Mouse (Mus musculus): ENCODE data around the gene Gm29564.
"Not testable (repeated sequence)": the region's sequence is repeated elsewhere in the genome, so short reads cannot be mapped to it uniquely, and the experiment has no call there.

DNA sequence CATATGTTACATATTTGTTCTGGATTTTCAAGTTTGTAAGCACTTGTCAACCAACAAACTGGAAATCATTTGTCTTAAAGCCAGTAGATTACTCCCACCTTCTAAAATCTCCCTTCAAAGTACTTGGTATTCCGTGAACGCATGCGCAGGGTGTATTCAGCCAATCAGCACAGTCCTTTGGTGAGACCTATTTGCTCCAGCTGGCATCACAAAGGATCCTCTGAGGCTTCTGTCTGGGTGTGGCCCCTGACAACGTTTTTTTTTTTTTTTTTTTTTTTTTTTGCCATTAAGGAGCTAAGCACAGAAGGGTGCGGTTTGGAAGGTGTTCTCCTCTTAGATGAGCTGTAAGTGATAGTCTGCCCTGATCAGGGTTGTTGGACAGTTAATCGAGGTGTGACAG, at the start of gene Gm29564:
- not testable (repeated sequence) for TF ChIP-seq POLR2A, CTCF (IDR thresholded peaks at IDR 0.05; ENCODE audit: insufficient read depth, low read depth, low read length)

Data from olfactory bulb, adult 2 months (tissue).